Mouse (Mus musculus): Measurements from ENCODE around the gene Sf3a1. TPM values are rescaled to one million over a fixed set of nuclear protein-coding genes. Genes with fewer than 3 reads are reported as not detected.

Sf3a1 gene
- total RNA-seq, 2 experiments from 2014 or later = 56.6 to 56.9 TPM

- no peak for DNase-seq
Observed at GRCm38 (mm10) chr11:4187318-4187700, 27.2 kb downstream of the Sf3a1 start.

DNA sequence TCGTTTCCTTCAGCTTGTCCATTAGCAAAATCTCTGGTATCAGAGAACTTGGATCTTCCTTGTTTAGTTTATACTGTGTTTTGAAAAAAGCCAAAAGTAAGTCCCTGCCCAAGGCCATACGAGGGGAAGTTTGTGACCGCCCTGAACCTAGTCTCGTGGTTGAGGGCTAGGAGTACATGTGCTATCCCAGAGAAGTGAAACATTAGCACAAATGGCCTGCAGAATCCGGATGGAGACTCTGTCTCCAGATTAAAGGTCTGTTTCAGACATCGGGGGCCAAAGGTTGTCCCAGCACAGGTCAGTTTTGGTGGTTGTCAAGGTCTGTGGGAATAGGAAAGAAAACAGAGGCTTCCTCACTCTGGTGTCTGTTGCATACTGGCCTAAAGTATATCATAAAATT lies 29.0 kb downstream of the Sf3a1 start:
- no peak for DNase-seq

DNA sequence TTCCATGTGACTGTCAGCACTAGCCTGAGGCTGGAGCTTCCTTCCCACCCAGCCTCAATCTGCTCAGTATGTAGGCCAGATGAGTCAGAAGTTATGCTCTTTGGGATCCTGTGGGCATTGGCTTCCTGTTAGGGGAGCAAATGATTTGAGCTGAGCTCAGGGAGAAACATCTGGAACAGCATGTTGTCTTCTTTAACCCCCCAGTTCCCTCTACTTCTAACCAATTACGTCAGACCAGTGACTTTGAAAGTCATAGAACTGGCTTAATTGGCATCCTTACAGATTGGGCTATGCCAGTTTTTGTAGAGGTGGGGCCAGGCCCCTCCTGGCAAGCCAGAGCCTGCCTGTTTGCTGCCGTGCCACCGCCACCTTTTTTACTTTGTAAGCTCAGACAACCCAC lies 30.5 kb downstream of the Sf3a1 start:
- DNase-seq = no peak

GRCm38 (mm10) chr11:4192757-4193156 lies 32.6 kb downstream of the Sf3a1 start:
- no peak for DNase-seq

DNA sequence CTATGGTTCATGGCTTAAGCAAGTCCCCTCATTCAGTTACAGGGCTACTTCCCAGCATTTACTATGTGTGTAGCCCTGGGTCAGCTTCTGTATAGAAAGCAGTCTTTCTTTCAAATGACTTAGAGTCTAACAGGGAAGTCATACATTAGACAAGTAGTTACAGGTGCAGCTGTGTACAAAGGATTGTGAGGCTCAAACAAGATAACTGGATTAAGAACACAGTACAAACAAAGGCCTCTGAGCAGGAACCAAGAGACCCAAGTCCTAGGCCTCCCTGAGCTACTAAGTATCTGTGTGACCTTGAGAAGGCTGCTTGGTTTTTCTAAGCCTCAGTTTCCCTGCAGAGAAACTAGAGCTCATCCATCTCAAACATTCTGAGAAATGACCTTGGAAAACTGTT lies 33.3 kb downstream of the Sf3a1 start:
- DNase-seq = no peak

DNA sequence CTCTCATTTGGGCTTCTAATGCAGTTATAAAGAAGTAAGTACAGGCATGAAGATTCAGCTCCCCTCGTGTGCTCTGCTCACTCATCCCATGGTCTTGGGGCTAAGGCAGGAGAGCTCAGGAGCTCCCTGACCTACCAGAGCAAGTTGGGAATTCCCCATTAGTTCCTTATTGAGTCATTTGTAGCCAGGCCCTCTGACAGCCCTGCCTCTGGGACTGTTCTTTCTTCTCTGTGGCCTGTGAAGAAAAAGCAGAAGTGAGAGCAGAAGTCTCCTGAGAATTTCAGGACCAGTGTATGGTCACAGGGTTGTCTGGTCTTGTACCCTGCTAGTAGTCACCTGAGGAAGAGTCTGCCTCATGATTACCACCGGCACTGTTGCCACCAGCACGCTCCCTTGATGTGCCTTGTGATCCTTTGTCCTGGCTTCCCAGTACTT lies 35.5 kb downstream of the Sf3a1 start:
- no peak for DNase-seq

- no peak for DNase-seq
Observed at GRCm38 (mm10) chr11:4196636-4197035, 36.5 kb downstream of the Sf3a1 start.

- DNase-seq = no peak
Observed at GRCm38 (mm10) chr11:4197691-4198090, 37.5 kb downstream of the Sf3a1 start.

DNA sequence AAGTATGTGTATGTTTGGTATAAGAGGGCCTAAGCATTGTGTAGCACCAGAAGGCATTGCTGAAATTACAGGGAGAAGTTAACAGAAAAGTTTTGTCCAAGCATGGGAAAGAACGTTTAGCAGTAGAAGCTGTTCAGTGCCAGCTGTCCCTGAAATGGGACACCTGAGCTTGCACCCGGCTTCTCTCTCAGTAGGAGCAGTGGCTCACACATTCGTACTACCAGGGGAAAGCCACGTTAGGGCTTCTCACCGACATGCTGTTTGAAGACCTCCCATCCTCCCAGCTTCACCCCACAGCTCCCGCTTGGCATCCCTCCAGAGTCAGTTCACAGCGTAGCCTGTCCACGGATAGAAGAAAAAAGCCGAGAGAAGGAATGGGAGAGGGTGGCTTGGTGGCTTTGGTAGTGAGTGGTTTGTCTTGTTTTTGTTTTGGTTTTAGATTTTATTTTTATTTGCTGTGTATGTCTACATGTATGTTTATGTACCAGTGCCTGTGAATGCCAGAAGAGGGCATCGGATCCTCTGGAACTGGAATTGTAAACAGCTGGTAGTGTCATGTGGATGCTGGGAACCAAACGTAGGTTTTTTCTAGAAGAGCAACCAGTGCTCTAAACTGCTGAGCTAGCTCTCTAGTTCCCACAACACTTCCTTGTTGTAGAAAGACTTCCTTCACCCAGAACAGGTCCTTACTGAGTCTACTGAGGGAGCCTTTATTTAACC lies 42.0 kb downstream of the Sf3a1 start:
- DNase-seq = peak; percentile 52

- no peak for DNase-seq
Observed at GRCm38 (mm10) chr11:4202995-4203704, 43.0 kb downstream of the Sf3a1 start.

DNA sequence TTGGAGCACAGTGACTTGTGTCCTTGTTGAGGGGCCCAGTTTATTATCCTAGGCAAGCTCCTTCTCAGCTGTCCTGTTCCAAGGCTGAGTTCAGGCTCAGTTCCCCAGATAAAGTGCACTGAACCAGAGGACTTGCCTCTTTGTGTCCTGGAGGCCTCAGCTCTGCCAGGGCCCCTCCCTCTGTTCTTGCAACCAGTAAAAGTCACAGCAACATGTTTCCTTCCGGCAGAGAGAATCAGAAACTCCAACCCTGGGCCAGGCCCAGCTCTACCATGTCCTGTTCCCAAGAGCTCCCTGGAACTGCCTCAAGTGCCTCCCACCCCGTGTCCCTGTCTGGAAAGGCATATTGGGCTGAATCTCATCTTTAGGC lies 43.5 kb downstream of the Sf3a1 start:
- peak; percentile 78 for DNase-seq

DNA sequence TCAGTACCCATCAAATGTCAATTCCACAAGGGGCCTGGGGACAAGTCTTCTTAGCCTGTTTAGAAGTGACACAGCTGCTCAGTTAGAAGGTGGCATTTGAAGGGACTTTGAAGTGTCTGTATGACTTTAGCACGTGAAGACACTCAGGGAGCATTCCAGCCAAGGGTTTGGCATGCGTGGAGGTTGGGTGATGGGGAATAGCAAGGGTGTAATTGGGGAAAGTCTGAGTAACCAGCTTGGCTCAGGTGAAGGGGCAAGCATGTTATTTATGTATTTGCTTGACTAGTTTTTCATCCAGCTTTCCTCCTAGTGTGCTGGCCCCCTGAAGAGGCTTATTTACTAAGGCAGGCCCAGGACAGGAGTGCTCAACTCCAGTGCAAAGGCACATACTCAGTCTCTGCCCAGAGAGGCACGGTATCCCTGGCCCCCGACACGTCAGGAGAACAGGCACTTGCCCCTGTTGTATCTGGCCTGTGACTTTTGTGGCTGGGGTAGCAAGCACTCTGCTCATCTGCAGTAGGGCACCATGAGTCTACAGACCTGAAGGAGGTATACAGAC lies 45.0 kb downstream of the Sf3a1 start:
- no peak for DNase-seq

DNA sequence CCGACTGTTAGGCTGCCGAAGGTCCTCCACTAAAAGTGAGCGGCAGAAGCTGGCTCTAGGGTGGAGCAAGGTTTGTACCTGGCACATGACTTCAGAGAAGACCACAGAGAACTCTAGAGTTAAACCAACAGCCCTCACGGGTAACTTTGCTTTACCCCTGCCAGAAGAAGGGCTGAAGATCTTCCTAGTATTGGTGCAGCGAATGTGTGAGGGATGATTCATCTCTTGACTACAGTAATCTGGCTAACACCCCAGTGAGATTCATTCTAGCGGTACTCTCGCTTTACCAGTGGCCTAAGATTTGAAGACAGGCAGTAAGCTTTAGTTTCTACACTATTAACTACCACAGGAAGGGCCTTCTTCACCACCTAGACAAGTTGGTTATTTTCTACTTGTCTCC lies 45.8 kb downstream of the Sf3a1 start:
- no peak for DNase-seq

- no peak for DNase-seq
Observed at GRCm38 (mm10) chr11:4206563-4206962, 46.4 kb downstream of the Sf3a1 start.

GRCm38 (mm10) chr11:4207655-4208054 lies 47.5 kb downstream of the Sf3a1 start:
- DNase-seq = no peak

DNA sequence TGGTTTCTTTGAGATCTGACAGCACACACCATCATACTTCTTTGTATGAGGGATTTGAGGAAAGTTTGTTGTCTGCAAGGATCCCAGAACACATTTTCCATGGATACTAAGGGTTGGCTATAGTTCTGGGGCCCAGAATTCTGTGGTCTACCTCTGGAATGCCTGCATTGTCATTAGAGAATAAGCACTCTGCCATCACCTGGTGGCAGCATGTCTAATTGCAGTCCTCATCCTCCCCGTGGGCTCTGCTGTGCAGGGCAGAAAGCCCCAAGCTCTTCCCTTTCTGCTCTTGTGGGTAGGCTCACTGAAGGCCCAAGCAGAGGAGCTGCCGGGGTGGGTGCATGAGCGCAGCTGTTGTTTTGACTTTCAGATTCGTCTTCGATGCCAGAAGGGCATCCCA lies 49.4 kb downstream of the Sf3a1 start:
- DNase-seq = peak; percentile 37

GRCm38 (mm10) chr11:4210786-4211185 lies 50.6 kb downstream of the Sf3a1 start:
- DNase-seq = no peak

DNA sequence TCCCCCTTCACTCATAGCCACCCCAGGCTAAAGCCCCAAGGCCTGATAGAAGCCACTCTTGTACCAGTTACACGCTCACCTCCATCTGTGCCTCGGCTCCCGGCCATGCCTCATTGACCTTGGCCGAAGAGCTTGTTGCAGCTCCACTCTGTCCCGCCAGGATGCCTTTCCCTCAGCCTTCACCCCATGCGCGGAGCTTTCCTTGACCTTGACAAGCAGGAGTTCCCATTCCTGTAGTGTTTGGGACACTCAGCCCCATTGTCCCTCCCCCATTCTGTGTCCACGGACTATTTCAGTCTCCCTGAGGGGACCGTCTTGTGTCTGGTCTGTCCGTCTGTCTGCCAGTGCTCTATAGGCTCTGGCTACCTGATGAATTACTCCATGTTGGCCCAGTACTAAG lies 53.0 kb downstream of the Sf3a1 start:
- no peak for DNase-seq

DNA sequence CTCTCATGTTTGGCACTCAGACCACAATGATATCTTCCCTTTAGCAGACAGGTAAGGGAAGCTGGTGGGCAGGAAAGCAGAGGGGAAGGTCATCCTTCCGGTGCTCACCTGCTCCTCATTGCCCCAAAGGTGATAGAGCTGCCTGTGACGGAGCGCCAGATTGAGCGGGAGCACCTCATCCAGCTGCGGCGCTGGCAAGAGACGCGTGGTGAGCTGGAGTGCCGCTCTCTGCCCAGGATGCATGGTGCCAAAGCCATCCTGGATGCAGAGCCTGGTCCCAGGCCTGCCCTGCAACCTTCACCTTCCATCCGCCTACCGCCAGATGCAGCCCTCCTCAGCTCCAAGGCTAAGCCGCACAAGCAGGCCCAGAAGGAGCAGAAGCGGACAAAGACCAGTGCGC lies 54.4 kb downstream of the Sf3a1 start:
- no peak for DNase-seq

GRCm38 (mm10) chr11:4215061-4215460 lies 54.9 kb downstream of the Sf3a1 start:
- DNase-seq = no peak

DNA sequence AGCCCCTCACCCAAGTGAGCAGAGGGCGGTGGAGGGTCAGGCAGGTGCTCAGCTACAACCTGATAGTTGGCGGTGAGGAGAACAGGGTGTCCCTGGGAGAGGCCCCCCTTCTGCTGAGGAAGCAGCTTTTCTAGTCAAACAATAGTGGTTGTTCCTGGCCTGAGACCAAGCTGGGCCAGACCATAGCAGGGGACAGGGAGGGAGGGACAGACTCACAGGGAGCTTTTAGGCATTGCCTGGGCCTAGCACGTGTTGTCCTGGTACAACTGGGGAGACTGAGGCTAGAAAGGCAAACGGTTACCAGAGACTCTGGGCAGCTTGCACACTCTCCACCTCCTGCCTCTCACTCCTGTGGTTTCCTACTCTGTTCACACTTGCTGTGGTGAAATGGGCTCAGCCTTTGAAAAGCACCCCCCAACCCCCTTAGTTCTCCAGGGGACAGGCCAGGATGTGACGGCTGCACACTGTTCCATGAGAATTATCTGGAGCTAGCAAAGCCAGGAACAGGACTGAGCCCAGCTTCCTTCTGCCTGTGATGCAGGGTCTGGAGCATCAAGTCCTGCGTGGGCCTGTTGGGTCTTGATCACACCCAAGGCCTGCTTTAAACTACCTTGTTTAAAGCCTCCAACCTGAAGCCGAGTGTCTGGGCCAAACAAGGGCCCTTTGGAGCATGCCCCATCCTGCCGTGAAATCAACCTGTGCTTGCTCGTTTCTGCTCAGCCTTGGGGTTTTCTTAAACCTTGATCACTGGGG lies 56.3 kb downstream of the Sf3a1 start:
- DNase-seq = peak; percentile 77

- DNase-seq = peak; percentile 90
Observed at GRCm38 (mm10) chr11:4217914-4218629, 57.9 kb downstream of the Sf3a1 start, which contains the start of gene Castor1. TSS of gene Castor1 (plus strand) at chr11:4218225.

Data from heart, postnatal 4 days (tissue).